Mouse (Mus musculus) hindbrain, embryonic 16.5 days (tissue): ENCODE measurements around the gene Agpat3. TPM values are rescaled to one million over a fixed set of nuclear protein-coding genes. Genes with fewer than 3 reads are reported as not detected.

Experiments
- ATAC-seq: fragments of 200-750 bp; cut with Nextera tagmentation; 2 replicates; pipeline ENCODE4 v1.8.0; 2017; ENCODE audit warnings: moderate TSS enrichment, moderate library complexity
- H3K27ac ChIP-seq: fragments of 300-500 bp; sonication (generic); 2 replicates; pipeline ENCODE4 v1.5.1; 2014; ENCODE audit warnings: low read depth, mild to moderate bottlenecking, control low read depth, low read length, moderate library complexity
- H3K27me3 ChIP-seq: fragments of 300-500 bp; sonication (generic); replicated peaks from 2 replicates; pipeline ENCODE4 v1.6.1; 2014; ENCODE audit warnings: low read length; ENCODE audit not compliant: control insufficient read depth, insufficient read depth
- H3K36me3 ChIP-seq: fragments of 300-500 bp; sonication (generic); 2 replicates; pipeline ENCODE4 v1.6.1; 2014; ENCODE audit warnings: mild to moderate bottlenecking, low read length, moderate library complexity, mixed read lengths; ENCODE audit not compliant: control insufficient read depth, insufficient read depth
- H3K4me1 ChIP-seq: fragments of 300-500 bp; sonication (generic); 2 replicates; pipeline ENCODE4 v1.6.1; 2014; ENCODE audit warnings: low read depth, low read length; ENCODE audit not compliant: control insufficient read depth, insufficient read depth
- H3K4me2 ChIP-seq: fragments of 300-500 bp; sonication (generic); 2 replicates; pipeline ENCODE4 v1.6.1; 2014; ENCODE audit warnings: mild to moderate bottlenecking, low read length, control low read depth, moderate library complexity
- H3K4me3 ChIP-seq: fragments of 300-500 bp; sonication (generic); 2 replicates; pipeline ENCODE4 v1.5.1; 2014; ENCODE audit warnings: mild to moderate bottlenecking, low read length, control low read depth, moderate library complexity
- H3K9ac ChIP-seq: fragments of 300-500 bp; sonication (generic); 2 replicates; pipeline ENCODE4 v1.6.1; 2014; ENCODE audit warnings: low read depth, mild to moderate bottlenecking, control low read depth, low read length, moderate library complexity
- H3K9me3 ChIP-seq: fragments of 300-500 bp; sonication (generic); 2 replicates; pipeline ENCODE4 v1.6.1; 2014; ENCODE audit warnings: mild to moderate bottlenecking, low read length, moderate library complexity; ENCODE audit not compliant: control insufficient read depth
- WGBS: fragments of 180-500 bp; shearing (Covaris S2); extraction: QIAGEN DNeasy Blood & Tissue Kit; methylation state at CpG from one replicate; pipeline ENCODE4 v1.1.7; 2014; 5-methylcytosine and 5-hydroxymethylcytosine counted together
- polyA plus RNA-seq: library from polyadenylated mRNA; unstranded; fragments of >200 nt; fragmentation: Nextera tagmentation; extraction: Ambion mirVana; gene quantifications from 2 replicates; pipeline ENCODE4 v1.2.1, GENCODE M21; 2015

Gene Agpat3
- polyA plus RNA-seq, 1 experiment from 2014 or later = 44.0 TPM

GRCm38 (mm10) chr10:78355931-78356593 is 3.8 kb upstream of the Agpat3 start:
- H3K4me1 ChIP-seq = peaks cover 10% of the 10 kb centered on the region
- 86% methylated on average over 1 of the region's 1 CpGs for WGBS
- H3K9me3 ChIP-seq = no peaks in the 10 kb centered on the region
- H3K36me3 ChIP-seq = no peaks in the 10 kb centered on the region
- no peak overlapping the region for H3K4me2 ChIP-seq
- H3K9ac ChIP-seq = no peak overlapping the region
- H3K4me3 ChIP-seq = no peak overlapping the region
- no peaks in the 10 kb centered on the region for H3K27me3 ChIP-seq
- no peak for ATAC-seq
- no peak overlapping the region for H3K27ac ChIP-seq

- no peak overlapping the region for H3K27ac ChIP-seq
- peak overlapping the region; percentile 20; the same call in 1 of the 2 replicates for H3K9ac ChIP-seq
- H3K4me2 ChIP-seq = no peak overlapping the region; the same call in 1 of the 2 replicates
- no peak for ATAC-seq
- no peaks in the 10 kb centered on the region for H3K27me3 ChIP-seq
- no peak overlapping the region for H3K4me3 ChIP-seq
- WGBS = 66% methylated on average over 4 of the region's 4 CpGs
- H3K36me3 ChIP-seq = no peaks in the 10 kb centered on the region
- no peaks in the 10 kb centered on the region for H3K9me3 ChIP-seq
- H3K4me1 ChIP-seq = peaks cover 29% of the 10 kb centered on the region
Measured at GRCm38 (mm10) chr10:78353196-78353595, 907 bp upstream of the Agpat3 start.

- H3K4me1 ChIP-seq = peaks cover 29% of the 10 kb centered on the region
- WGBS = 17% methylated on average over 8 of the region's 8 CpGs
- peak overlapping the region; percentile 85 for H3K4me2 ChIP-seq
- H3K27me3 ChIP-seq = no peaks in the 10 kb centered on the region
- ATAC-seq = no peak
- no peaks in the 10 kb centered on the region for H3K9me3 ChIP-seq
- peak overlapping the region; percentile 99 for H3K9ac ChIP-seq
- H3K27ac ChIP-seq = peak overlapping the region; percentile 82
- H3K36me3 ChIP-seq = no peaks in the 10 kb centered on the region
- H3K4me3 ChIP-seq = peak overlapping the region; percentile 93
Measured at GRCm38 (mm10) chr10:78352666-78353030, 359 bp upstream of the Agpat3 start.

GRCm38 (mm10) chr10:78351564-78351886 is 764 bp downstream of the Agpat3 start:
- WGBS = 2% methylated on average over 13 of the region's 13 CpGs
- Histone ChIP-seq H3K4me2 (peak overlapping the region; percentile 85), H3K4me3 (peak overlapping the region; percentile 93), H3K36me3 (no peaks in the 10 kb centered on the region), H3K9ac (peak overlapping the region; percentile 99), H3K27ac (peak overlapping the region; percentile 82), H3K27me3 (no peaks in the 10 kb centered on the region), H3K4me1 (peaks cover 29% of the 10 kb centered on the region), H3K9me3 (no peaks in the 10 kb centered on the region)
- ATAC-seq = no peak

- H3K4me2 ChIP-seq = peak overlapping the region; percentile 85
- no peak for ATAC-seq
- H3K27me3 ChIP-seq = no peaks in the 10 kb centered on the region
- H3K9ac ChIP-seq = peak overlapping the region; percentile 99
- H3K27ac ChIP-seq = peak overlapping the region; percentile 82; the same call in 1 of the 2 replicates
- H3K36me3 ChIP-seq = no peaks in the 10 kb centered on the region
- peak overlapping the region; percentile 93 for H3K4me3 ChIP-seq
- H3K4me1 ChIP-seq = peaks cover 29% of the 10 kb centered on the region
- H3K9me3 ChIP-seq = no peaks in the 10 kb centered on the region
- 19% methylated on average over 6 of the region's 6 CpGs for WGBS
Measured at GRCm38 (mm10) chr10:78350796-78351556, 1.3 kb downstream of the Agpat3 start.

GRCm38 (mm10) chr10:78349464-78350165 is 2.7 kb downstream of the Agpat3 start:
- Histone ChIP-seq H3K27me3 (no peaks in the 10 kb centered on the region), H3K4me2 (peak overlapping the region; percentile 85), H3K36me3 (no peaks in the 10 kb centered on the region), H3K4me3 (no peak overlapping the region), H3K9me3 (no peaks in the 10 kb centered on the region), H3K4me1 (peaks cover 29% of the 10 kb centered on the region), H3K9ac (no peak overlapping the region), H3K27ac (no peak overlapping the region)
- no peak for ATAC-seq
- WGBS = 57% methylated on average over 15 of the region's 15 CpGs

- Histone ChIP-seq H3K9ac (no peak overlapping the region), H3K4me3 (no peak overlapping the region), H3K9me3 (no peaks in the 10 kb centered on the region), H3K36me3 (no peaks in the 10 kb centered on the region), H3K27ac (no peak overlapping the region), H3K27me3 (no peaks in the 10 kb centered on the region), H3K4me1 (peaks cover 31% of the 10 kb centered on the region), H3K4me2 (no peak overlapping the region)
- no peak for ATAC-seq
- 91% methylated on average over 5 of the region's 5 CpGs for WGBS
Measured at GRCm38 (mm10) chr10:78348211-78348610, 4.1 kb downstream of the Agpat3 start.

- H3K4me2 ChIP-seq = no peak overlapping the region
- no peak for ATAC-seq
- H3K27me3 ChIP-seq = no peaks in the 10 kb centered on the region
- WGBS = 64% methylated on average over 6 of the region's 6 CpGs
- no peaks in the 10 kb centered on the region; the same call in 1 of the 2 replicates for H3K36me3 ChIP-seq
- no peak overlapping the region for H3K4me3 ChIP-seq
- H3K4me1 ChIP-seq = peaks cover 24% of the 10 kb centered on the region
- H3K27ac ChIP-seq = no peak overlapping the region
- H3K9ac ChIP-seq = no peak overlapping the region
- H3K9me3 ChIP-seq = no peaks in the 10 kb centered on the region
Measured at GRCm38 (mm10) chr10:78347486-78347885, 4.8 kb downstream of the Agpat3 start.

- Histone ChIP-seq H3K27ac (no peak overlapping the region), H3K36me3 (no peaks in the 10 kb centered on the region; the same call in 1 of the 2 replicates), H3K4me2 (no peak overlapping the region), H3K27me3 (no peaks in the 10 kb centered on the region), H3K4me3 (no peak overlapping the region), H3K4me1 (peaks cover 14% of the 10 kb centered on the region), H3K9me3 (no peaks in the 10 kb centered on the region), H3K9ac (no peak overlapping the region)
- WGBS = 91% methylated on average over 2 of the region's 2 CpGs
- no peak for ATAC-seq
Measured at GRCm38 (mm10) chr10:78345466-78345865, 6.8 kb downstream of the Agpat3 start.
